Mouse (Mus musculus): ENCODE results near the gene Taok3. TPM values are rescaled to one million over a fixed set of nuclear protein-coding genes. Genes with fewer than 3 reads are reported as not detected.

The Taok3 gene
- polyA plus RNA-seq, 1 experiment from 2014 or later = 18.1 TPM

- Histone ChIP-seq H3K4me3 (ENCODE audit: low read depth, low read length) (no peak overlapping the region), H3K27me3 (replicated peaks; ENCODE audit: control insufficient read depth, insufficient read depth, low read length) (no peaks in the 10 kb centered on the region), H3K9me3 (ENCODE audit: control insufficient read depth, low read length) (no peaks in the 10 kb centered on the region), H3K4me2 (ENCODE audit: low read depth, low read length) (no peak overlapping the region), H3K9ac (ENCODE audit: low read depth, low read length) (no peak overlapping the region), H3K27ac (replicated peaks; ENCODE audit: low read depth, low read length) (no peak overlapping the region), H3K36me3 (ENCODE audit: control insufficient read depth, insufficient read depth, low read length) (peaks cover 14% of the 10 kb centered on the region), H3K4me1 (ENCODE audit: control insufficient read depth, insufficient read depth, low read length) (no peaks in the 10 kb centered on the region)
- WGBS = 86% methylated on average over 3 of the region's 3 CpGs
- DNase-seq (ENCODE audit: low spot score) = no peak
- no peak for ATAC-seq (ENCODE audit: low read depth)
Observed at GRCm38 (mm10) chr5:117251763-117252162, 131.8 kb downstream of the Taok3 start.

- no peak overlapping the region for H3K9ac ChIP-seq (ENCODE audit: low read depth, low read length)
- peaks cover 22% of the 10 kb centered on the region for H3K36me3 ChIP-seq (ENCODE audit: control insufficient read depth, insufficient read depth, low read length)
- H3K9me3 ChIP-seq (ENCODE audit: control insufficient read depth, low read length) = no peaks in the 10 kb centered on the region
- H3K4me3 ChIP-seq (ENCODE audit: low read depth, low read length) = no peak overlapping the region
- H3K27me3 ChIP-seq (replicated peaks; ENCODE audit: control insufficient read depth, insufficient read depth, low read length) = no peaks in the 10 kb centered on the region
- no peak overlapping the region for H3K4me2 ChIP-seq (ENCODE audit: low read depth, low read length)
- ATAC-seq (ENCODE audit: low read depth) = no peak
- H3K27ac ChIP-seq (replicated peaks; ENCODE audit: low read depth, low read length) = no peak overlapping the region
- no peaks in the 10 kb centered on the region for H3K4me1 ChIP-seq (ENCODE audit: control insufficient read depth, insufficient read depth, low read length)
- 90% methylated on average over 15 of the region's 15 CpGs for WGBS
- DNase-seq (ENCODE audit: low spot score) = no peak
Observed at GRCm38 (mm10) chr5:117258276-117258675, 138.3 kb downstream of the Taok3 start.

DNA sequence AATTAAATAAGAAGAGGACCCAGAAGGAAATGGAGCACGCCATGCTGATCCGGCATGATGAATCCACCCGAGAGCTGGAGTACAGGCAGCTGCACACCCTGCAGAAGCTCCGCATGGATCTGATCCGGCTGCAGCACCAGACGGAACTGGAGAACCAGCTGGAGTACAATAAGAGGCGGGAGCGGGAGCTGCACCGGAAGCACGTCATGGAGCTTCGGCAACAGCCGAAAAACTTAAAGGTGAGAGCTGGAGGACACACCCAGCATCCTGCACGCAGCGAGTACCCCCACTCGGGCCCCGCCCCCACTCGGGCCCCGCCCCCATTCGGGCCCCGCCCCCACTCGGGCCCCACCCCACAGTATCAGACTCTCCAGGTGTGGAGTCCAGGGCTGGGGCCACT is 143.6 kb downstream of the Taok3 start:
- Histone ChIP-seq H3K9ac (ENCODE audit: low read depth, low read length) (no peak overlapping the region), H3K9me3 (ENCODE audit: control insufficient read depth, low read length) (peaks cover 4% of the 10 kb centered on the region; the same call in 1 of the 2 replicates), H3K4me3 (ENCODE audit: low read depth, low read length) (no peak overlapping the region), H3K4me2 (ENCODE audit: low read depth, low read length) (no peak overlapping the region), H3K36me3 (ENCODE audit: control insufficient read depth, insufficient read depth, low read length) (peaks cover 14% of the 10 kb centered on the region), H3K27me3 (replicated peaks; ENCODE audit: control insufficient read depth, insufficient read depth, low read length) (no peaks in the 10 kb centered on the region), H3K4me1 (ENCODE audit: control insufficient read depth, insufficient read depth, low read length) (no peaks in the 10 kb centered on the region), H3K27ac (replicated peaks; ENCODE audit: low read depth, low read length) (no peak overlapping the region)
- no peak for ATAC-seq (ENCODE audit: low read depth)
- over 99% methylated on average over 14 of the region's 21 CpGs for WGBS
- no peak for DNase-seq (ENCODE audit: low spot score)

GRCm38 (mm10) chr5:117264701-117265100 is 144.8 kb downstream of the Taok3 start:
- Histone ChIP-seq H3K4me2 (ENCODE audit: low read depth, low read length) (no peak overlapping the region), H3K9ac (ENCODE audit: low read depth, low read length) (no peak overlapping the region), H3K4me1 (ENCODE audit: control insufficient read depth, insufficient read depth, low read length) (no peaks in the 10 kb centered on the region), H3K4me3 (ENCODE audit: low read depth, low read length) (no peak overlapping the region), H3K36me3 (ENCODE audit: control insufficient read depth, insufficient read depth, low read length) (peaks cover 14% of the 10 kb centered on the region), H3K9me3 (ENCODE audit: control insufficient read depth, low read length) (peaks cover 4% of the 10 kb centered on the region; the same call in 1 of the 2 replicates), H3K27me3 (replicated peaks; ENCODE audit: control insufficient read depth, insufficient read depth, low read length) (no peaks in the 10 kb centered on the region), H3K27ac (replicated peaks; ENCODE audit: low read depth, low read length) (no peak overlapping the region)
- WGBS = 41% methylated on average over 5 of the region's 5 CpGs
- no peak for ATAC-seq (ENCODE audit: low read depth)
- DNase-seq (ENCODE audit: low spot score) = peak; percentile 40

DNA sequence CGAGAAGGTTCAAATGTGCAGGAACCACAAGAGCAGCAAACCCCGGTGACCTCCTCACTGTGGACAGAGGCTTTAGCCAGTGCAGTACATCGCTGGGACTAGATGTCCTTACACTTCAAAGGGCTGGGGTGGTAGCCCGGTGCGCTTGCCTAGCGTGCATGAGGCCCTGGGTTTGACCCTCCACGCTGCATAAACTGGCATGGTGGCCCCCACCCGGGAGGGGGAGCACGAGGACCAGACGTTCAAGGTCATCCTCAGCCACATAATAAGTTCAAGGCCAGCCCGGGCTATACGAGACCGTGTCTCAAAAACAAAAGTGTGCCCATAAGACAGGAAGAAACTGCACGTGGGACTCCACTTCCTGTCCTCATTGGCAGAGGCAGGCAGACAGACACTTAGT is 148.0 kb downstream of the Taok3 start:
- Histone ChIP-seq H3K9ac (ENCODE audit: low read depth, low read length) (no peak overlapping the region), H3K36me3 (ENCODE audit: control insufficient read depth, insufficient read depth, low read length) (peaks cover 10% of the 10 kb centered on the region), H3K9me3 (ENCODE audit: control insufficient read depth, low read length) (peaks cover 4% of the 10 kb centered on the region; the same call in 1 of the 2 replicates), H3K4me1 (ENCODE audit: control insufficient read depth, insufficient read depth, low read length) (no peaks in the 10 kb centered on the region), H3K4me2 (ENCODE audit: low read depth, low read length) (no peak overlapping the region), H3K27ac (replicated peaks; ENCODE audit: low read depth, low read length) (no peak overlapping the region), H3K27me3 (replicated peaks; ENCODE audit: control insufficient read depth, insufficient read depth, low read length) (no peaks in the 10 kb centered on the region), H3K4me3 (ENCODE audit: low read depth, low read length) (no peak overlapping the region)
- no peak for DNase-seq (ENCODE audit: low spot score)
- ATAC-seq (ENCODE audit: low read depth) = no peak
- WGBS = 72% methylated on average over 14 of the region's 14 CpGs

DNA sequence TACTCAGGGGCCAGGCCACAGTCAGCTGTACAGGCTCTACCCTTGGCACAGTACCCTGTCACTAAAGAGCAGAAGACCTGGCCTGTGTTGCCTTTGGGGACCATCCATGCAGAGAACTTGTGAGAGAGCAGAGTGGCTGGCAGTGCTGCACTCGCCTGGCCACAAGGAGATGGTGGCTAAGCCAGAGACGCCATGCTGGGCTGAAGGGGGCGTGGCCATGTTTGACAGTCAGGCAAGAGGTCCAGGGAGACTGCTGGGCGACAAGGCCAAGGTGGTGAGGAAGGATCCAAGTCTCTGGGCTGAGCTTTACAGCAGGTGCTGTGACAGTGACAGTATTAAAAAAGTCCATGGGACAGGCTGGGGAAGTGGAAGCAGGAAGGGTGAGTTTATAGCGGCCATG is 148.8 kb downstream of the Taok3 start:
- Histone ChIP-seq H3K27me3 (replicated peaks; ENCODE audit: control insufficient read depth, insufficient read depth, low read length) (no peaks in the 10 kb centered on the region), H3K27ac (replicated peaks; ENCODE audit: low read depth, low read length) (no peak overlapping the region), H3K9me3 (ENCODE audit: control insufficient read depth, low read length) (peaks cover under 1% of the 10 kb centered on the region; the same call in 1 of the 2 replicates), H3K9ac (ENCODE audit: low read depth, low read length) (no peak overlapping the region), H3K36me3 (ENCODE audit: control insufficient read depth, insufficient read depth, low read length) (peaks cover 3% of the 10 kb centered on the region), H3K4me1 (ENCODE audit: control insufficient read depth, insufficient read depth, low read length) (no peaks in the 10 kb centered on the region), H3K4me3 (ENCODE audit: low read depth, low read length) (no peak overlapping the region), H3K4me2 (ENCODE audit: low read depth, low read length) (no peak overlapping the region)
- ATAC-seq (ENCODE audit: low read depth) (no peak), DNase-seq (ENCODE audit: low spot score) (no peak)
- WGBS = 36% methylated on average over 5 of the region's 5 CpGs

GRCm38 (mm10) chr5:117269395-117269794 is 149.5 kb downstream of the Taok3 start:
- no peaks in the 10 kb centered on the region for H3K4me1 ChIP-seq (ENCODE audit: control insufficient read depth, insufficient read depth, low read length)
- DNase-seq (ENCODE audit: low spot score) = no peak
- no peaks in the 10 kb centered on the region for H3K27me3 ChIP-seq (replicated peaks; ENCODE audit: control insufficient read depth, insufficient read depth, low read length)
- ATAC-seq (ENCODE audit: low read depth) = no peak
- H3K9ac ChIP-seq (ENCODE audit: low read depth, low read length) = no peak overlapping the region
- WGBS = 95% methylated on average over 12 of the region's 12 CpGs
- no peaks in the 10 kb centered on the region for H3K9me3 ChIP-seq (ENCODE audit: control insufficient read depth, low read length)
- no peak overlapping the region for H3K27ac ChIP-seq (replicated peaks; ENCODE audit: low read depth, low read length)
- no peaks in the 10 kb centered on the region for H3K36me3 ChIP-seq (ENCODE audit: control insufficient read depth, insufficient read depth, low read length)
- H3K4me3 ChIP-seq (ENCODE audit: low read depth, low read length) = no peak overlapping the region
- H3K4me2 ChIP-seq (ENCODE audit: low read depth, low read length) = no peak overlapping the region

DNA sequence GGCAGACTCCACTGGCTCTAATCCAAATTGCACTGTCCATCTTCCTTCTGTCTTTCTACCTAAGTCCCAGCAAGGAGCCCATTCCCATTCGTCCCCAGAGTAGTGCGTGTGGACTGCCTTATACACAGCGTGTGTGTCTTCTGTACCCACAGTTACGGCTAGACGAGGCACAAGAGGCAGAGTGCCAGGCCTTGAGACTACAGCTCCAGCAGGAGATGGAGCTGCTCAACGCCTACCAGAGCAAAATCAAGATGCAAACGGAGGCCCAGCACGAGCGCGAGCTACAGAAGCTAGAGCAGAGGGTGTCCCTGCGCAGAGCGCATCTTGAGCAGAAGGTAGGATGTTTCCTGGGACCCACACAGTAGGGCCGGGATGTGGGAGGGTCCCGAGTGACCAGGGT is 152.0 kb downstream of the Taok3 start:
- no peak overlapping the region for H3K27ac ChIP-seq (replicated peaks; ENCODE audit: low read depth, low read length)
- WGBS = 90% methylated on average over 14 of the region's 14 CpGs
- no peak for DNase-seq (ENCODE audit: low spot score)

DNA sequence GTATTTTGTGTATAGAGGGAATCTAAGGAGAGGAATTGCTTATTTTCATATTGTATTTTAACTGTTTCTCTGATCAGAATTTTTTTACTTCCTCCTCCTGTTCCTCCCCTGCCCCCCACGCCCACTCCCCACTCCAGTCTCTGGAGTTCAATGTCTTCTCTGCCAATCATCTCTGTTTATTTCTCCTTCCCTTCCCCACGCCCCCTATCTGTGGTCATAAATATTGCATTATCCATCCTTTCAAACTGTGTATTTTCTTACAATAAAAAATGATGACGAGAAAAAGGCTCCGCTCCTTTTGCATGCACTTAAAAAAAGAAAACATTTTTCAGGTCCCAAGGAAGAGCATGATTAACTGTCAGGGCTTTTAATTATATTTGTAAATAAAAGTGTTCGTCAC is 154.9 kb downstream of the Taok3 start:
- ATAC-seq (ENCODE audit: low read depth) (no peak), DNase-seq (ENCODE audit: low spot score) (no peak)
- Histone ChIP-seq H3K27ac (replicated peaks; ENCODE audit: low read depth, low read length) (no peak overlapping the region), H3K4me3 (ENCODE audit: low read depth, low read length) (no peak overlapping the region), H3K9ac (ENCODE audit: low read depth, low read length) (no peak overlapping the region), H3K36me3 (ENCODE audit: control insufficient read depth, insufficient read depth, low read length) (no peaks in the 10 kb centered on the region), H3K9me3 (ENCODE audit: control insufficient read depth, low read length) (no peaks in the 10 kb centered on the region), H3K4me1 (ENCODE audit: control insufficient read depth, insufficient read depth, low read length) (no peaks in the 10 kb centered on the region), H3K27me3 (replicated peaks; ENCODE audit: control insufficient read depth, insufficient read depth, low read length) (no peaks in the 10 kb centered on the region), H3K4me2 (ENCODE audit: low read depth, low read length) (no peak overlapping the region)
- WGBS = 71% methylated on average over 5 of the region's 5 CpGs

More for the DNA sequence above, 152.0 kb downstream of the Taok3 start:
- ATAC-seq (ENCODE audit: low read depth) = no peak
- H3K9me3 ChIP-seq (ENCODE audit: control insufficient read depth, low read length) = no peaks in the 10 kb centered on the region
- no peaks in the 10 kb centered on the region for H3K36me3 ChIP-seq (ENCODE audit: control insufficient read depth, insufficient read depth, low read length)
- H3K27me3 ChIP-seq (replicated peaks; ENCODE audit: control insufficient read depth, insufficient read depth, low read length) = no peaks in the 10 kb centered on the region
- H3K4me1 ChIP-seq (ENCODE audit: control insufficient read depth, insufficient read depth, low read length) = no peaks in the 10 kb centered on the region
- no peak overlapping the region for H3K4me3 ChIP-seq (ENCODE audit: low read depth, low read length)
- no peak overlapping the region for H3K9ac ChIP-seq (ENCODE audit: low read depth, low read length)
- H3K4me2 ChIP-seq (ENCODE audit: low read depth, low read length) = no peak overlapping the region

Measured in embryonic facial prominence, embryonic 14.5 days (tissue).